Mouse (Mus musculus): ENCODE results near the gene Immt.

Gene Immt

GRCm38 (mm10) chr6:71830690-71831580 is at the start of gene Immt:
Gene Immt (plus strand): TSS chr6:71831331.
- DNase-seq (ENCODE audit: extremely low read depth, low read depth): peak; percentile 90

DNA sequence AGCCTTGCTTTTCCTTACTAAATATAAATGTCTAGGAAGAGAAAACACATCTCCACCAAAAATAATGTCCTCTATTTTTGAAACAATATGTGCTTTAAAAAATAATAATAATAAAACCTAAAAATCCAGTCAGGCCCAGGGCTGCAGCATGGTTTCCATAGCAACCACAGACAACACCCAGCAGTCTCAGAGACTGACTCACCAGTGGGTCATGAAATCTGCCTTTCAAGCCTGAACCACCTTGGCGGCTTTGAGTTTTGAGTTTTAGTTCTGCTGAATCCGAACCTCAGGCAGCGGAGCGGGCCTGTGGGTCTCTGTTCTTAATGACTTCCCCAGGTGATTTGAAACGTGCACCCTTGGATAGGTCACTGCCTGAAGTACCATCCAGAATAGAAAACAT is 48.0 kb upstream of the Immt start:
- no peak for DNase-seq (ENCODE audit: extremely low read depth, low read depth)

GRCm38 (mm10) chr6:71788348-71788747 is 42.8 kb upstream of the Immt start:
- DNase-seq (ENCODE audit: extremely low read depth, low read depth): no peak

- no peak for DNase-seq (ENCODE audit: extremely low read depth, low read depth)
These were observed 39.4 kb upstream of the Immt start for GRCm38 (mm10) chr6:71791771-71792170.

GRCm38 (mm10) chr6:71799391-71799790 is 31.7 kb upstream of the Immt start:
- DNase-seq (ENCODE audit: extremely low read depth, low read depth): no peak

DNA sequence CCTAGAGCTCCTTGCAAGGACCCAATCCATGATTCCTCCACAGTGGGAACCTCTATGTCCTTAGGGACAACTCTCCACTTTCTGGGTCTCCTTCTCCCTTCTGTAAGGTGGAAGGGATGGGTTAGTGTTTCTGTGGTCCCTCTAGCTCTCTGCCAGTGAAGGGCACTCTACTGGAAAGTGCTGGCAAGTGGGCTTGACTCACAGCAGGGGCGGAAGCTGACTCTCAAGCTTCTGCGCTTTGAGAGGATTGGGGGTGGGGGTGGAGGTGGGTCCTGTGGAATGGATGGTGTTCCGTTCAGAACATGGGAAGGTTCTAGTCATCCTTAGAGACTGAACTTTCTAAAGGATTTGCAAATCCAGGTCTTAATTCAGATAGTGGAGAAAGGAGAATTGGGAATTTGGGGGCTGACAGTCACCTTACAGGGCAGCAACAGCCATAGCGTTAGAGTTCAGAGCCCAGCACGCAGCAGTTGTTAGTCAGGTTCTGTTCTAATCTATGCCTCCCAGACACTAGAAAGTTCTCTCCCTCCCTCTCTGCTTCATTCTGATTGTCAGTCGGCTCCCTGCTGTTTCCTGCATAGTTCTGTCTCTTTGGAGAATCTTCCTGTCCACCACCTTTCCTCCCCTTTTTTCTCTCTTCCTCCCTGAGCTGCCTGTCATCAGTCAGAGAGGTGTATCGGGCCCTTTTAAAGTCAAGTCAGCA is 30.0 kb upstream of the Immt start:
- DNase-seq (ENCODE audit: extremely low read depth, low read depth): peak; percentile 54

DNA sequence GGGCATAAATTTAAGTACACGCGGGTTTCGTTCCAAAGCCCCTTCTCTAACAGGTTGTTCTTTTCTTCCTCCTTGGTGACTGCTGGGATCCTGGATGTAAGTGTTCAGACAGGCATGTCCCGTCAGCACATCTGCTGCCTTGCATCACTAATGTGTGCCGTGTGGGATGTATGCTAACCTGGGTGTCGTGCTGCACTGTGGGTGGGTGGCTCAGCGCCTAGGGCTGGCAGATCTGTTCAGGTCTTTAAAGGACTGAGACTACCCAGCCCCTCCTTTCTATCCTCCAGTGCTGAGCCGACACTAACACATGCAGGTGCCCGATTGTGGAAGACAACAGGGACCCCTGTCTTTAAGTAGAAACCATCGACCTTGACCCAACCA is 29.4 kb upstream of the Immt start:
- no peak for DNase-seq (ENCODE audit: extremely low read depth, low read depth)

DNA sequence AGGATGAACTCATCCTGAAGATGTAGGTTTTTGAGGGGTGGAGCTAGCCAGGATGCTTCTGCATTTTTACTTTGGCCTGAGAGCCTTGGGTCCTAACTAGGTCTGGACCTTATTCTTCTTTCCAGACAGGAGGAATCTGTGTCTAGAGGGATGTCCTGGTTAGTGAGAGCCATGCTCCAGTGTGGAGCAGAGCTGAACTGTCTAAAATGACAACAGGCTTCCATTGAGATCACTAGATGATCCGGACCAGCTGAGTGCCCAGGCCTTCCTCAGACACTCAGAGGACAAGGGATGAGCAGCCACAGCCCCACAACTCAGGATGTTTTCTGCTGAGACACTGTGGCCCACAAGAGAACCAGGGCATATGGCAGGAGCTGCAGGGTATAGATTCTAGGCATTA is 27.5 kb upstream of the Immt start:
- DNase-seq (ENCODE audit: extremely low read depth, low read depth): no peak

DNA sequence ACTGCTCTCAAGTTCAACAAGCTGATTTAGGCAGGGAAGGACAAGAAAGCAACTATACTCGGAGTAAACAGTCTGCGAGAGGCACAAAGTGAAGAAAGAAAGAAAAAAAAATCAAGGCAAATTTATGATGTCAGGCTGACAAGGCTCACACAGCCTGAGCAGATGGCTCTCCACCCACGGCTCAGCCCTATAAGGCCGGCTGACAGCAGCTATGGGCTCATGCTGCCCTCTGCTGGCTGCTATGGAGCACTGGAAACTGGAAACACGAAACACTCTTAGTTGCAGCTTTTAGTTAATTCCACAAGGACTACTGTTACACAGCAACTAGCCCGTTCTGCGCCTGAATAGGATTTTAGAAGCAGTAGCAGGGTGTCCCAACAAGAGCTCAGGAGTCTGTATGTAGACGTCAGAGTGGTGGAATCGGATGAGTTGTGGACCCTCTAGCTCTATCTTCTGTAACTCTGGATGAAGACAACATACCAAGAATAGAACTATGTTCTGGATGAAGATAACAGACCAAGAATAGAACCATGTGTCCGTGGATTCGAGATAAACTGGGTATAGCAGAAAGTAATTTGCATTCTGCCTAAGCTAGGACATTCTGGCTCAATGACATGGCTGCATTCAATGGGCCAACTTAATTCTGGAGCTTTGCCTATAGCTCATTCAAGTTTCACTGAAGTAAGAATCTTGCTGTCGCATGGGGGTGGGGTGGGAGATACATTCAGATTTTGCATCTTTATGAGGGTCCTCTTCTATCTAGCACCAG is 26.9 kb upstream of the Immt start:
- DNase-seq (ENCODE audit: extremely low read depth, low read depth): peak; percentile 54

DNA sequence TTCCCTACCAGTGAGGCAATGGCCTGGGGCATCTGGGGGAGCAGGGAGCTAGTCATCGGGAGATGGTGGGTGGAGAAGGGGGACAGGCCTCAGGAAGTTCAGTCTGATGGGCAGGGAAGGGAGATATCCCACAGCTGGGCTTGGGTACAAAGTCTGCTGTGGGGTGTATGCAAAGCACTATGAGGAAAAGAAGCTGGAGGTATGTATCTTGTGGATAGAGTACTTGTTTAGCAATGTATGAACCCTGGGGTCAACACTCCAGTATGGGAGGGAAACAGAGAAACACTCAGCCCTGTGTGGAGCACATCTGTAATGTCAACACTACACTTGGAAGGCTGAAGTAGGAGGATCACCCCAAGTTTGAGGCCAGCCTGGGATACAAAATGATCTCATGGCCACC is 24.4 kb upstream of the Immt start:
- DNase-seq (ENCODE audit: extremely low read depth, low read depth): no peak

DNA sequence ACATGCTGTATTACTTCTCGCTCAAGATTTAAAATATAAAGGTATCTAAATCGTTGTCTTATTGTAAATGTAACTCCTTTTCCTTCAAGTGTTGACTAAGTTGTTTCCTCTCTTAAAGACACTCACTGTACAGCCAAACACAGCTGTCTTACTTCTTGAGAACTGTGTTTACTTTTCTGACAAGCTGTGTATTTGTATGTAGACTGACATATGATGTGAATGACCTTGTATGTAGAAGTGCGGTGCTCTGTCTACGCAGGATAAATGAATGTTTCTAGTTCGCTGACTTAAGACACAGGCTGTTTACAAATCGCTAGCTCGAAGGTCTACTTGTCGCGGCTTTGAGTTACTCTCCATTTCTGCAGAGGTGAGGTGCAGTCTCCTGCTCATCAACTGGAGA is 21.2 kb upstream of the Immt start:
- DNase-seq (ENCODE audit: extremely low read depth, low read depth): no peak

- no peak for DNase-seq (ENCODE audit: extremely low read depth, low read depth)
These were observed 18.3 kb upstream of the Immt start for GRCm38 (mm10) chr6:71812820-71813219.

GRCm38 (mm10) chr6:71819764-71820292 is 11.3 kb upstream of the Immt start:
- no peak for DNase-seq (ENCODE audit: extremely low read depth, low read depth)

- DNase-seq (ENCODE audit: extremely low read depth, low read depth): no peak
These were observed 8.0 kb upstream of the Immt start for GRCm38 (mm10) chr6:71823085-71823484.

DNA sequence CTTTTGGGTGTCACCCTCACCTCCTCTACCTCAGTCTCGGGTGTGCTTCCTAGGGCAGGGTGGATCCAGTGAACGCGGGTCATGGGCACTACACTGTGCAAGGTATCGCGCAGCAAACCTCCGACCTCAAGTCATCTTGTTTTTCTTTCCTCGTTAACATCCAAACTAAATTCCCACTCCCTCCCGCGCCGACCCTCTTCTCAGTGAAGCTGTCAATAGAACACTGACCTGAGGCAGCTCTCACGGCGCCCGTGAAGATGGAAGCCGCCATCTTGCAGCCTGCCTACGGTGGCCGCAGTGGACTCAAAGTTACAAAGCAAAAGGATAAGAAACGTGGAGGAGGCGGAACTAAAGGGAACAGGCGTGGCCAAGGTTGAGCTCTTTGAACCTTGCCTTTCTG is 7.6 kb upstream of the Immt start:
- peak; percentile 89 for DNase-seq (ENCODE audit: extremely low read depth, low read depth)

- DNase-seq (ENCODE audit: extremely low read depth, low read depth): no peak
These were observed 7.2 kb upstream of the Immt start for GRCm38 (mm10) chr6:71823961-71824360.

- DNase-seq (ENCODE audit: extremely low read depth, low read depth): no peak
These were observed 4.3 kb upstream of the Immt start, which contains the start of gene Mrpl35 for GRCm38 (mm10) chr6:71826869-71827268. Gene Mrpl35 (minus strand): TSS chr6:71826969.

GRCm38 (mm10) chr6:71829768-71830167 is 1.4 kb upstream of the Immt start:
- no peak for DNase-seq (ENCODE audit: extremely low read depth, low read depth)

DNA sequence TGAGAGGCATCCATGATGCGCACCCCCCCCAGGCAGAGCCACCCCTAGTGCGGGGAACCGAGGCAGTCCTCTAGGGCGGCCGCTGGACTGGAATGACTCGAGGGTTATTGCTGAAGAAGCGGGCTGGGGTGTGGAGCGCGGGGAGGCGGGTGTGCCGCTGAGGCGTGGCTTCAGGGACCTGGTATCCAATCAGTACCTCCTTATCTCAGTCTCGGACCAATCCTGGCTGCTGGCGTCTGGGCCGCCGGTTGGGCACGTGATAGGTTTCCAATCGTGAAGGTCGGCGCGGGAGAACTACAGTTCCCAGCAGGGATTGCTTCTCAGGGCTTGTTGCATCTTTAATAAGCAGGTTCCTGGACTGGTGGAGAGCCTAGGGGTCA is 440 bp downstream of the Immt start:
- peak; percentile 95 for DNase-seq (ENCODE audit: extremely low read depth, low read depth)

- DNase-seq (ENCODE audit: extremely low read depth, low read depth): no peak
These were observed 5.7 kb downstream of the Immt start for GRCm38 (mm10) chr6:71836811-71837210.

GRCm38 (mm10) chr6:71839815-71840214 is 8.7 kb downstream of the Immt start:
- no peak for DNase-seq (ENCODE audit: extremely low read depth, low read depth)

All from MEL-GATA-1-ER (cell line).